Mouse (Mus musculus): ENCODE results near the gene Kcne1. TPM values are rescaled to one million over a fixed set of nuclear protein-coding genes. Genes with fewer than 3 reads are reported as not detected.

Kcne1 gene
- total and polyA plus RNA-seq, 3 experiments = 0.33 TPM; not detected in 2

- peak; percentile 29 for DNase-seq (ENCODE audit: low spot score)
- Histone ChIP-seq H3K9me3 (replicated peaks) (no peaks in the 10 kb centered on the region), H3K27me3 (ENCODE audit: insufficient read depth, low read length) (peaks cover 12% of the 10 kb centered on the region), H3K36me3 (replicated peaks) (peaks cover 21% of the 10 kb centered on the region), H3K4me1 (ENCODE audit: insufficient read depth, low read depth, low read length) (peaks cover 29% of the 10 kb centered on the region), H3K4me3 (ENCODE audit: low read depth, low read length) (peak overlapping the region; percentile 75)
- ATAC-seq (ENCODE audit: extremely low read depth, insufficient number of reproducible peaks, low FRiP score, poor library complexity, severe bottlenecking) = peak; percentile 36; the same call in 1 of the 2 replicates
- TF ChIP-seq TAL1 (conservative IDR thresholded peaks at IDR 0.05; ENCODE audit: low read depth, low read length) (no peak), GATA2 (IDR thresholded peaks at IDR 0.05; ENCODE audit: borderline replicate concordance, low read depth, low read length) (no peak), POLR2AphosphoS5 (IDR thresholded peaks at IDR 0.05; ENCODE audit: insufficient replicate concordance, low read depth, low read length) (no peak), CTCF (IDR thresholded peaks at IDR 0.05; ENCODE audit: low read depth, low read length) (no peak), GATA1 (IDR thresholded peaks at IDR 0.05; ENCODE audit: borderline replicate concordance, low read length) (no peak)
These were observed 57.9 kb downstream of the Kcne1 start for GRCm38 (mm10) chr16:92301412-92301806.

DNA sequence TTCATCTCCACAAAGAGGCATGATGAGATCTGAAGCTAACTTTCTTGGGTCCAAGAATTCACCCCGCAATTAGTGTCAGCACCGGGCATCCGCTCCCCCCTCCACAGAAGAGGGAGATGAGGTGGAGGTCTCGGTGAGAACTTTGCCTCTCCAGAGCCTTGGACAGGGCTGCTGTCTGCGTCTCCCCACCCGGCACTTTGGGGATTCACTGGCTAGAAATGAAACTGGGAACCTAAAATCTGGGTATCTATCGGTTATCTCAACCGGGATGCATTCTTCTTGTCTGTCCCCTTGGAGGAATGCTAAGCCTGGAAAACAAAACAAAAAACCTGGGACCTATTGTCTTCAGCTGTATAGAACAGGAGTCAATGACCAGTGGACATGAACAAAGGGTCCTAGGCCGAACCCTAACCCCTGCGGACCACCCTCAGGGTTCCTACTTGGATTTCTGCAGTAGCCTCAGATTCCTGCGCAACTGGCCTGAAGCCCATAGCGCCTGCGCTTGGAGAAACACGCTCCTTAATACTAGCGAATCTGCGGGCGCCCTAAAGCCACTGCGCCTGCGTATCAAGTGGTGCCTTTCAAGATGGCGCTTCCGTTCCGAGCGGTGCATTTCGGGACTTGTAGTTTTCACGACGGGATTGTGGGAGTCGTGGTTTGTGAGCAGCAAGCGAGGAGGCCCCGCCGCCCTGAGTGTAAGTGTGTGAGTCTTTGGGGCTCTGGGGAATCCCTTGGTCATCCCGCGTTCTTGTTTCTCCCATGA lies 58.4 kb downstream of the Kcne1 start, which contains the start of gene Smim11:
Gene Smim11, plus strand, starts transcription at position 638 of the 763 bp plus-strand sequence.
- peak; percentile 80 for ATAC-seq (ENCODE audit: extremely low read depth, insufficient number of reproducible peaks, low FRiP score, poor library complexity, severe bottlenecking)
- DNase-seq (ENCODE audit: low spot score) = peak; percentile 78
- Histone ChIP-seq H3K9me3 (replicated peaks) (no peaks in the 10 kb centered on the region), H3K4me3 (ENCODE audit: low read depth, low read length) (peak within 1 kb of the TSS; percentile 75), H3K4me1 (ENCODE audit: insufficient read depth, low read depth, low read length) (peaks cover 29% of the 10 kb centered on the region), H3K27me3 (ENCODE audit: insufficient read depth, low read length) (peaks cover 12% of the 10 kb centered on the region), H3K36me3 (replicated peaks) (peaks cover 15% of the 10 kb centered on the region)
- TF ChIP-seq GATA2 (IDR thresholded peaks at IDR 0.05; ENCODE audit: borderline replicate concordance, low read depth, low read length) = no peak
- no peak for TF ChIP-seq POLR2AphosphoS5 (IDR thresholded peaks at IDR 0.05; ENCODE audit: insufficient replicate concordance, low read depth, low read length)
- TF ChIP-seq GATA1 (IDR thresholded peaks at IDR 0.05; ENCODE audit: borderline replicate concordance, low read length) = no peak
- no peak for TF ChIP-seq CTCF (IDR thresholded peaks at IDR 0.05; ENCODE audit: low read depth, low read length)
- no peak for TF ChIP-seq TAL1 (conservative IDR thresholded peaks at IDR 0.05; ENCODE audit: low read depth, low read length)

Other genes starting within 250 kb of the Kcne1 start
- not detected in 2 replicates for gene Kcne2, start 67.1 kb downstream of the Kcne1 start, total RNA-seq (2014; fragmentation: Nextera tagmentation)
- 0.11 TPM in 1 of 2 replicates, not detected in the other for gene Kcne2, start 67.1 kb downstream of the Kcne1 start, total RNA-seq (2017)
- gene Kcne2, start 67.1 kb downstream of the Kcne1 start, polyA plus RNA-seq (2012) = not detected in 2 replicates
- 23.1 and 24.8 TPM in 2 replicates for gene Smim11, start 58.2 kb downstream of the Kcne1 start, total RNA-seq (2014; fragmentation: Nextera tagmentation)
- 82.4 and 107 TPM in 2 replicates for gene Smim11, start 58.2 kb downstream of the Kcne1 start, total RNA-seq (2017)
- gene Smim11, start 58.2 kb downstream of the Kcne1 start, polyA plus RNA-seq (2012) = 6.6 and 7.3 TPM in 2 replicates
- gene Fam243, start 38.0 kb downstream of the Kcne1 start, total RNA-seq (2014; fragmentation: Nextera tagmentation) = not detected in 2 replicates
- gene Fam243, start 38.0 kb downstream of the Kcne1 start, total RNA-seq (2017) = 0.06 and 0.11 TPM in 2 replicates
- not detected in 2 replicates for gene Fam243, start 38.0 kb downstream of the Kcne1 start, polyA plus RNA-seq (2012)
- gene Rcan1, start 111.4 kb upstream of the Kcne1 start, total RNA-seq (2014; fragmentation: Nextera tagmentation) = 12.3 and 12.7 TPM in 2 replicates
- 16.1 and 16.4 TPM in 2 replicates for gene Rcan1, start 111.4 kb upstream of the Kcne1 start, total RNA-seq (2017)
- gene Rcan1, start 111.4 kb upstream of the Kcne1 start, polyA plus RNA-seq (2012) = 14.2 and 14.4 TPM in 2 replicates
- not detected in 2 replicates for gene Clic6, start 126.3 kb upstream of the Kcne1 start, total RNA-seq (2014; fragmentation: Nextera tagmentation)
- gene Clic6, start 126.3 kb upstream of the Kcne1 start, total RNA-seq (2017) = under 0.01 TPM in 1 of 2 replicates, not detected in the other
- 0.01 TPM in 1 of 2 replicates, not detected in the other for gene Clic6, start 126.3 kb upstream of the Kcne1 start, polyA plus RNA-seq (2012)